Mouse (Mus musculus) forebrain, embryonic 14.5 days (tissue): ENCODE measurements around the gene Hoxd12. TPM values are rescaled to one million over a fixed set of nuclear protein-coding genes. Genes with fewer than 3 reads are reported as not detected.

Experiments used
- ATAC-seq: fragments of 200-750 bp; cut with Nextera tagmentation; 2 replicates; pipeline ENCODE4 v1.8.0; 2017; ENCODE audit warnings: mild to moderate bottlenecking, moderate library complexity
- DNase-seq: peaks from one replicate; pipeline ENCODE4 v3.0.0-alpha.2; 2015; ENCODE audit warnings: low spot score
- H3K27ac ChIP-seq: fragments of 300-500 bp; sonication (generic); 2 replicates; pipeline ENCODE4 v1.5.1; 2014; ENCODE audit warnings: low read depth, mild to moderate bottlenecking, control low read depth, low read length, moderate library complexity
- H3K27me3 ChIP-seq: fragments of 300-500 bp; sonication (generic); replicated peaks from 2 replicates; pipeline ENCODE4 v1.6.1; 2014; ENCODE audit warnings: low read length, control low read depth, mixed read lengths; ENCODE audit not compliant: control insufficient read depth, insufficient read depth
- H3K36me3 ChIP-seq: fragments of 300-500 bp; sonication (generic); 2 replicates; pipeline ENCODE4 v1.6.1; 2014; ENCODE audit warnings: low read length, control low read depth; ENCODE audit not compliant: control insufficient read depth, insufficient read depth
- H3K4me1 ChIP-seq: fragments of 300-500 bp; sonication (generic); 2 replicates; pipeline ENCODE4 v1.6.1; 2014; ENCODE audit warnings: antibody characterized with exemption, low read length, control low read depth; ENCODE audit not compliant: control insufficient read depth, insufficient read depth
- H3K4me2 ChIP-seq: fragments of 300-500 bp; sonication (generic); 2 replicates; pipeline ENCODE4 v1.6.1; 2014; ENCODE audit warnings: mild to moderate bottlenecking, control low read depth, low read length
- H3K4me3 ChIP-seq: fragments of 300-500 bp; sonication (generic); 2 replicates; pipeline ENCODE4 v1.5.1; 2014; ENCODE audit warnings: low read depth, low read length, control low read depth
- H3K9ac ChIP-seq: fragments of 300-500 bp; sonication (generic); 2 replicates; pipeline ENCODE4 v1.6.1; 2014; ENCODE audit warnings: mild to moderate bottlenecking, low read length, control low read depth, moderate library complexity
- H3K9me3 ChIP-seq: fragments of 300-500 bp; sonication (generic); replicated peaks from 2 replicates; pipeline ENCODE4 v1.6.1; 2016; ENCODE audit warnings: low read length, control low read depth, mixed read lengths; ENCODE audit not compliant: control insufficient read depth
- WGBS: fragments of 180-500 bp; shearing (Covaris S2); extraction: QIAGEN DNeasy Blood & Tissue Kit; methylation state at CpG from one replicate; pipeline ENCODE4 v1.1.7; 2014; 5-methylcytosine and 5-hydroxymethylcytosine counted together
- polyA plus RNA-seq: library from polyadenylated mRNA; unstranded; fragments of >200 nt; fragmentation: Nextera tagmentation; extraction: Ambion mirVana; gene quantifications from 2 replicates; pipeline ENCODE4 v1.2.1, GENCODE M21; 2014

The Hoxd12 gene
- polyA plus RNA-seq, 1 experiment from 2014 or later, result not detected

GRCm38 (mm10) chr2:74696442-74697335, 21.9 kb downstream of the Hoxd12 start:
- no peak overlapping the region for H3K4me3 ChIP-seq
- H3K27me3 ChIP-seq, result peaks cover 99% of the 10 kb centered on the region
- H3K4me1 ChIP-seq, result peaks cover 8% of the 10 kb centered on the region; the same call in 1 of the 2 replicates
- no peaks in the 10 kb centered on the region for H3K36me3 ChIP-seq
- 1% methylated on average over 34 of the region's 34 CpGs for WGBS
- no peak overlapping the region for H3K27ac ChIP-seq
- ATAC-seq (no peak), DNase-seq (no peak)
- no peak overlapping the region for H3K4me2 ChIP-seq
- no peaks in the 10 kb centered on the region for H3K9me3 ChIP-seq
- H3K9ac ChIP-seq, result no peak overlapping the region

DNA sequence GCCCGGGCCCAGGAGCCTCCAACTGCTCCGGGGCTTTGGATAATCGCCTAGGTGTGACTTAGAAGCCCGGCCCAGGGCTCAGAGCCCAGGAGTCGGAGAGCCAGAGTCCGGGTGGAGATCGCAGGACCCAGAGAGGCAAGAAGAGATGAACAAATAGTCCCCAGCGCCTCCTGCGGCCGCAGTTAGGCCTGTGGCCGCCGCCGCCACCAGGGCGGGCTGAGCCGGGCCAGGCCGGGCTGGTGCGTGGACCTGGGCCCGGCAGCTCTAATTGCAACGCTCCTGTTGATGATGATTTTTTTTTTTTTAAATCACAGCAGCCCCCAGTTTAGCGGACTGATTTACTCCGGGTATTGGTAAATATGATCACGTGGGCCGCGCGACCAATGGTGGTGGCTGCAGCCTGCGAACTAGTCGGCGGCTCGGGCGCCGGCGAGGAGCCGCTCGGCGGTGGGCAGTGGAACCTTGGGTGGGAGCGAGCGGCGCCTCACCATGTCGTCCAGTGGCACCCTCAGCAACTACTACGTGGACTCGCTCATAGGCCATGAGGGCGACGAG, 22.8 kb downstream of the Hoxd12 start, which contains the start of gene Hoxd9:
Hoxd9 (plus strand) TSS at position 161 of the 555 bp plus-strand sequence.
- H3K9ac ChIP-seq, result no peak within 1 kb of the TSS
- peak; percentile 71 for ATAC-seq
- H3K36me3 ChIP-seq, result no peaks in the 10 kb centered on the region
- under 1% methylated on average over 43 of the region's 43 CpGs for WGBS
- H3K4me3 ChIP-seq, result peak within 1 kb of the TSS; percentile 23
- no peak within 1 kb of the TSS for H3K27ac ChIP-seq
- DNase-seq, result no peak
- peaks cover 98% of the 10 kb centered on the region for H3K27me3 ChIP-seq
- H3K9me3 ChIP-seq, result no peaks in the 10 kb centered on the region
- H3K4me1 ChIP-seq, result peaks cover 8% of the 10 kb centered on the region; the same call in 1 of the 2 replicates
- peak within 1 kb of the TSS; percentile 48 for H3K4me2 ChIP-seq

GRCm38 (mm10) chr2:74698201-74699052, 23.6 kb downstream of the Hoxd12 start:
- H3K27ac ChIP-seq, result no peak overlapping the region
- 1% methylated on average over 74 of the region's 86 CpGs for WGBS
- H3K4me3 ChIP-seq, result peak overlapping the region; percentile 23
- H3K9ac ChIP-seq, result no peak overlapping the region
- H3K4me2 ChIP-seq, result peak overlapping the region; percentile 48
- H3K27me3 ChIP-seq, result peaks cover 96% of the 10 kb centered on the region
- no peaks in the 10 kb centered on the region for H3K36me3 ChIP-seq
- no peaks in the 10 kb centered on the region for H3K9me3 ChIP-seq
- peak; percentile 56; the same call in 1 of the 2 replicates for ATAC-seq
- no peak for DNase-seq
- peaks cover 8% of the 10 kb centered on the region; the same call in 1 of the 2 replicates for H3K4me1 ChIP-seq

- under 1% methylated on average over 17 of the region's 17 CpGs for WGBS
- Histone ChIP-seq H3K9ac (no peak overlapping the region), H3K4me1 (peaks cover 8% of the 10 kb centered on the region; the same call in 1 of the 2 replicates), H3K27me3 (peaks cover 96% of the 10 kb centered on the region), H3K36me3 (no peaks in the 10 kb centered on the region), H3K9me3 (no peaks in the 10 kb centered on the region), H3K27ac (no peak overlapping the region), H3K4me2 (no peak overlapping the region), H3K4me3 (no peak overlapping the region)
- no peak for DNase-seq
- no peak for ATAC-seq
Observed at GRCm38 (mm10) chr2:74699053-74699430, 24.2 kb downstream of the Hoxd12 start.

DNA sequence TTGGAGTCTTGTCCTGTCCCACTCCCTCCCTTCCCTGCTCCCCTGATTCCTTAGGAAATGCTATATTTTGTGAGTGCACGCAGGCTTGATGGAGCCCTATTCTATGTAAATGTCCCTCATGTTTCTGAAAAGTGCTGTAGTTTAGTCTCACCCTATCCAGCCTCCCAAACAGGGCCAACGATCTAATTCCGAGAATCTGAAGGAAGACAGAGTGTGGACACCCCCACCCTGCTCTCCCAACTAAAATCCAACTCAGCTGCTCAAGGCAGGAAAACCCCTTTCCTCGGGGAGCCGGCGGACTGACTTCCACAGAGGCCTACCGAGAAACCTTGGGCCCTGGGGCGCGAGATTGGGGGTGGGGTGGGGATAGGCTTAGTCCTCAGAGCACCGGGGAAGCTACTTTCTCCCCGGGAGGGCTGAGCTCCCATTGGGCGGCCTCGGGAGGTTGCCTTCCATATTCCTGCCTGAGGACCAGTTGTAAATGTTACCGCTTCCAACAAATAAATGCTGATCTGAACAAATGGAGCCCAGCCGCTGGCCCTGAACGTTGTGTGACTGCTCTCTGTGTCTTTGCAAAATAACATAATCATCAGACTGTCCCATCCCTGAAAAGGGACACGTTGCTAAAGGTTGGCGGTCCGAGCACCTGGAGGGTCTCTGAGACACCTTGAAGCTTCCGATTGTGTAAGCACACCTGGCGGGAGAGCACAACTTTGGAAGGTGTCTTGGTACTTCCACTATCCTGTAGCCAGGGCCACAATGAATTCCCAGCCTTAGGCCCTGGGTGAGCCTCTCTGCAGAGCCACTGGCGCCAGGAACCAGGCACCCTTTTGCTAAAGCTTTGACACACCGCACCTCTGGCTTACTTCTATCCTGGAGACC, 25.1 kb downstream of the Hoxd12 start:
- under 1% methylated on average over 23 of the region's 23 CpGs for WGBS
- no peak for DNase-seq

DNA sequence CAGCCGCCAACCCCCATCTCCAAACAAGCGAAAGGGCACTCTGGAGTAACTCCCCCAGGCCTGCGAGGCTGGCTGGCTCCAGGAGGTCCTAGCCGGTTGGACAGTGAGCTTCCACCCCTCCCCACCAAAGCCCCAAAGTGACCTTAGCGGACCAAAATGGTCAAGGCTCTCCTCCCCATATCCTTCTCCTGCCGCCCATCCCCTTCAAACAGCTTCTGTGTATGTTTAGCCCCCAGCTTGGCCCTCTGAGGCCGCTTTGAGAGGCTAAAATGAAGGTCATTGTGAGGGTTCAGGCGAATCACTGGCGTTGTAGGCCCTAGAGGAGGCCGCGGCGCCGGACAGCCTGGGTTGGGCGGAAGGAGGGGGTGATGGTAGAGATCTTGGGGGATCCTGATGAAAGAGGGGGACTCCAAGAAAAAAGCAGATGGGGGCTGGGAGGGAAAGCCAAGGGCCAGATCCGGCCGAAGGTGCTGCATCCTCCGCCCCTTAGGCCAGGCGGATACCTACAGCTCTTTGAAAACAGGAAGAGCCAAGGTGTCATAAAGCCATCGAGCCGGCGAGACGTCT, 25.8 kb downstream of the Hoxd12 start:
- no peak for ATAC-seq
- H3K4me3 ChIP-seq, result no peak overlapping the region
- no peak overlapping the region for H3K9ac ChIP-seq
- H3K27me3 ChIP-seq, result peaks cover 96% of the 10 kb centered on the region
- WGBS, result 1% methylated on average over 22 of the region's 22 CpGs
- no peak for DNase-seq
- H3K4me1 ChIP-seq, result peaks cover 12% of the 10 kb centered on the region; the same call in 1 of the 2 replicates
- no peak overlapping the region for H3K27ac ChIP-seq
- H3K4me2 ChIP-seq, result no peak overlapping the region
- no peaks in the 10 kb centered on the region for H3K36me3 ChIP-seq
- no peaks in the 10 kb centered on the region for H3K9me3 ChIP-seq

More for the DNA sequence above, 25.1 kb downstream of the Hoxd12 start:
- H3K4me3 ChIP-seq, result no peak overlapping the region
- no peak overlapping the region for H3K9ac ChIP-seq
- no peak overlapping the region for H3K27ac ChIP-seq
- H3K4me2 ChIP-seq, result no peak overlapping the region
- ATAC-seq, result no peak
- peaks cover 9% of the 10 kb centered on the region; the same call in 1 of the 2 replicates for H3K4me1 ChIP-seq
- no peaks in the 10 kb centered on the region for H3K36me3 ChIP-seq
- no peaks in the 10 kb centered on the region for H3K9me3 ChIP-seq
- peaks cover 96% of the 10 kb centered on the region for H3K27me3 ChIP-seq

DNA sequence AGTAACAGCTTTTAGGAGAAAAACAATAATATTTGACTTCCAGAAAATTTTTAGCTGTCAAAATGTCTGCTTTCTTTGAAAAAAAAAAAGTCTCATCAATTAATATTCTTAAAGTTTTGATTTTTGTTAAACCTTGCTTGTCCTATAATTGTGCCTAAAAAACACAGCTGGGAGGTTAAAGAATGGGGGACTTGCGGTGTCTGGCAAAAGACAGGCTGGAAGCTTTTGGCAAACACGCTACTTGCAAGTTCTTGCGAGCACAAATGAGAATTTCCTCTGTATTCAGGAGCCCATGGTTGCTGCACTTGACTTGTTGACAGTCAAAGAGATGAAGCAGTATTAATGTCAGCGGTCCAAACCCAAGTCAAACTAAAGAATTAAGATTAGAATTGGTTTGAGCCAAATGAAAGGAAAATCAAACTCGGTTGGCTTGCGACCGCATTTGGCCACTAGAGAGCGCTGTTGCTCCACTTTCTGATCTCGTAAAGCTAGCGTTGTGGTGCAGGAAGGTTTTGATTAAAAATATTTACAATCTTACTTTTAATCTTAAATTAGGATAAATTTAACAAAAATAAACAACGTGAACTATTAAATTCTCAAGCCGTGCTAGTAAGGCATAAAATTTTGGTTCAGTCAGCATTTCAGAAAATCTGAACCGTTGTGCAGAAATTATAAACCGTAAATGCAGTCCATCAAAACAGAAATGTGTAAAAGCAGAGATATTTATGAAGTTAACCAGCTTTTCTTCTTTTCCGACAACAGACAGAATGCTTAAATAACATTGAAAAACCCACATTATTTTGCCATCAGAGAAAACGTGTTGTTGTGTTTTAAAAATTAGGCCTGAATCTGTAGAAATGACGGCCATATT, 27.4 kb downstream of the Hoxd12 start:
- 12% methylated on average over 17 of the region's 17 CpGs for WGBS
- Histone ChIP-seq H3K4me2 (no peak overlapping the region), H3K4me3 (no peak overlapping the region), H3K4me1 (peaks cover 12% of the 10 kb centered on the region; the same call in 1 of the 2 replicates), H3K27me3 (peaks cover 96% of the 10 kb centered on the region), H3K36me3 (no peaks in the 10 kb centered on the region), H3K27ac (no peak overlapping the region), H3K9me3 (no peaks in the 10 kb centered on the region), H3K9ac (no peak overlapping the region)
- ATAC-seq, result no peak
- DNase-seq, result peak; percentile 90
